In the genomic region with DNA sequence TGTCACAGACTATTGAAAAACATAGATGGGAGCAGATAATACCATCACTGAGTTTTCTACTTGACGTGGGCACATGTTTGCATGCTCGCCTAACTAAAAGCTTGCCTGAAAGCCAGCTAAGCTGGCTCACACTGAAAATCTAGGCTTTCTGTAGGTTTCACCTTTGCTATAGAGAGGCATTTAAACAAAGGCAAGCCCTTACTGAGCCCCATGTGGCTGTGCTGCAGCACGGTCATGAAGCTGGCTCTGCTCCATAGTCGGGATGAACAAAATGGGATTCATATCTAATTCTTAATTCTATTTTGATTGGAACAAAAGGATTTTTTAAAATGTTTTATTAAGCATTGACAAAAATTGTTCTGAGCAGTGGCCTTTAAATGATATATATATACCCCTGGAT, we compare ENCODE assay signal across 26 mouse cellular contexts.
DNase-seq lines count a peak whose midpoint lies in the region; ATAC-seq and TF ChIP-seq lines count a peak whose summit lies in the region.
"Had no signal": no experiment of that assay in that cellular context is flagged by ENCODE, and none has a peak within 500 bp of the region (broad histone marks: within the 10 kb centered on the region; RNA-seq: fewer than 3 reads in every experiment).

No protein-coding gene starts in this region.

- H3K79me2 ChIP-seq in heart, adult 2 months (replicated peaks; ENCODE audit: control insufficient read depth, insufficient read depth, low read length), result no peaks in the 10 kb centered on the region

- no peak overlapping the region for H3K4me2 ChIP-seq in forebrain, postnatal 0 days (ENCODE audit: low read depth)
- H3K4me2 ChIP-seq in forebrain, embryonic 16.5 days (ENCODE audit: low read length), result no peak overlapping the region
- H3K4me2 ChIP-seq in midbrain, embryonic 16.5 days (ENCODE audit: low read length), result no peak overlapping the region
- H3K4me2 ChIP-seq: embryonic facial prominence, embryonic 13.5 days; heart, embryonic 11.5 days; hindbrain, embryonic 13.5 days; intestine, embryonic 15.5 days had no signal

- no peaks in the 10 kb centered on the region for H3K36me3 ChIP-seq in forebrain, postnatal 0 days (ENCODE audit: insufficient read depth)
- no peaks in the 10 kb centered on the region for H3K36me3 ChIP-seq in forebrain, embryonic 16.5 days (ENCODE audit: control insufficient read depth, insufficient read depth)
- peaks cover 5% of the 10 kb centered on the region for H3K36me3 ChIP-seq in heart, adult 2 months (ENCODE audit: control insufficient read depth, insufficient read depth, low read length)
- 0 out of 2 replicates have a peak, but pooled peaks cover 2% of the 10 kb centered on the region for H3K36me3 ChIP-seq in midbrain, embryonic 16.5 days (ENCODE audit: control insufficient read depth, insufficient read depth, low read length)
- no peaks in the 10 kb centered on the region for H3K36me3 ChIP-seq in midbrain, embryonic 10.5 days
- H3K36me3 ChIP-seq: embryonic facial prominence, embryonic 10.5 days; embryonic facial prominence, embryonic 13.5 days; hindbrain, embryonic 10.5 days; intestine, embryonic 15.5 days had no signal

- TF ChIP-seq CTCF in forebrain, postnatal 0 days (IDR thresholded peaks at IDR 0.05; ENCODE audit: low read depth), result no peak
- no peak for TF ChIP-seq CTCF in heart, adult 2 months (IDR thresholded peaks at IDR 0.05)
- TF ChIP-seq CTCF in cerebellum, adult 2 months (IDR thresholded peaks at IDR 0.05; ENCODE audit: borderline replicate concordance, insufficient read depth, low read depth, low read length), result no peak

- DNase-seq in forebrain, postnatal 0 days, result no peak
- DNase-seq in heart, adult 2 months, result no peak
- no peak for DNase-seq in heart, postnatal 4 days
- DNase-seq in midbrain, embryonic 10.5 days (ENCODE audit: low spot score), result no peak
- DNase-seq in cerebellum, adult 2 months, result no peak
- DNase-seq: adrenal gland, adult 8-10 months; adrenal gland, postnatal 36 days; cerebellum, adult 11 months; cerebellum, adult 8-10 months; cerebellum, postnatal 10 days; cerebellum, postnatal 36 days; embryo, embryonic 11 days; gastrocnemius, postnatal 10 days; kidney, adult 11 months; kidney, adult 9 months had no signal

- H3K27ac ChIP-seq in forebrain, postnatal 0 days (ENCODE audit: low read depth, low read length), result 0 out of 2 replicates have a peak overlapping the region, but pooled peaks have one; percentile 35
- H3K27ac ChIP-seq in forebrain, embryonic 16.5 days (ENCODE audit: low read length), result no peak overlapping the region
- peak overlapping the region; percentile 18 for H3K27ac ChIP-seq in heart, adult 2 months
- peak overlapping the region; percentile 54; the same call in 1 of the 2 replicates for H3K27ac ChIP-seq in midbrain, embryonic 16.5 days (ENCODE audit: low read length)
- H3K27ac ChIP-seq in midbrain, embryonic 10.5 days (replicated peaks), result no peak overlapping the region
- no peak overlapping the region for H3K27ac ChIP-seq in cerebellum, adult 2 months (ENCODE audit: insufficient read depth, low read length)
- H3K27ac ChIP-seq: embryonic facial prominence, embryonic 10.5 days; embryonic facial prominence, embryonic 13.5 days; hindbrain, embryonic 10.5 days; hindbrain, embryonic 13.5 days; intestine, embryonic 15.5 days had no signal

- no peaks in the 10 kb centered on the region for H3K27me3 ChIP-seq in forebrain, postnatal 0 days (ENCODE audit: insufficient read depth, low read length)
- H3K27me3 ChIP-seq in forebrain, embryonic 16.5 days (replicated peaks; ENCODE audit: control insufficient read depth, insufficient read depth, low read length), result no peaks in the 10 kb centered on the region
- no peaks in the 10 kb centered on the region for H3K27me3 ChIP-seq in heart, adult 2 months (ENCODE audit: control insufficient read depth, insufficient read depth, low read length)
- H3K27me3 ChIP-seq in midbrain, embryonic 16.5 days (ENCODE audit: control insufficient read depth, insufficient read depth, low read depth, low read length), result no peaks in the 10 kb centered on the region
- no peaks in the 10 kb centered on the region for H3K27me3 ChIP-seq in midbrain, embryonic 10.5 days (ENCODE audit: low read depth, poor library complexity, severe bottlenecking)
- H3K27me3 ChIP-seq in cerebellum, adult 2 months (ENCODE audit: control insufficient read depth, insufficient read depth, low read length), result no peaks in the 10 kb centered on the region
- H3K27me3 ChIP-seq: embryonic facial prominence, embryonic 13.5 days; hindbrain, embryonic 13.5 days; intestine, embryonic 15.5 days had no signal

- no peak for TF ChIP-seq POLR2A in heart, adult 2 months (IDR thresholded peaks at IDR 0.05; ENCODE audit: insufficient read depth, low read depth, low read length)
- TF ChIP-seq POLR2A in cerebellum, adult 2 months (IDR thresholded peaks at IDR 0.05; ENCODE audit: borderline replicate concordance, insufficient read depth, low read length), result no peak

- H3K4me3 ChIP-seq in forebrain, postnatal 0 days (ENCODE audit: low read depth, low read length), result no peak overlapping the region
- no peak overlapping the region for H3K4me3 ChIP-seq in forebrain, embryonic 16.5 days (replicated peaks; ENCODE audit: low read length)
- no peak overlapping the region; the same call in 1 of the 2 replicates for H3K4me3 ChIP-seq in heart, adult 2 months
- H3K4me3 ChIP-seq in midbrain, embryonic 16.5 days (ENCODE audit: low read depth, low read length), result no peak overlapping the region
- H3K4me3 ChIP-seq in midbrain, embryonic 10.5 days, result no peak overlapping the region
- no peak overlapping the region for H3K4me3 ChIP-seq in cerebellum, adult 2 months (replicated peaks; ENCODE audit: insufficient read depth, low read depth, low read length)
- H3K4me3 ChIP-seq: embryonic facial prominence, embryonic 10.5 days; embryonic facial prominence, embryonic 13.5 days; erythroblast, embryonic 14.5 days; hindbrain, embryonic 10.5 days; hindbrain, embryonic 13.5 days; intestine, embryonic 15.5 days had no signal

- intact Hi-C loops in heart, adult 2 months (cut with DNase I), result no loop called here

- no peak overlapping the region for H3K9ac ChIP-seq in forebrain, postnatal 0 days
- H3K9ac ChIP-seq in forebrain, embryonic 16.5 days (replicated peaks; ENCODE audit: low read depth, low read length), result no peak overlapping the region
- no peak overlapping the region for H3K9ac ChIP-seq in heart, adult 2 months (ENCODE audit: low read depth, low read length)
- no peak overlapping the region for H3K9ac ChIP-seq in midbrain, embryonic 16.5 days (ENCODE audit: low read depth, low read length)
- H3K9ac ChIP-seq: embryonic facial prominence, embryonic 13.5 days; hindbrain, embryonic 13.5 days; intestine, embryonic 15.5 days had no signal

- peaks cover 7% of the 10 kb centered on the region; the same call in 1 of the 2 replicates for H3K4me1 ChIP-seq in forebrain, postnatal 0 days (ENCODE audit: insufficient read depth)
- H3K4me1 ChIP-seq in forebrain, embryonic 16.5 days (replicated peaks; ENCODE audit: control insufficient read depth, insufficient read depth, low read length), result peaks cover 6% of the 10 kb centered on the region; the same call in 1 of the 2 replicates
- peaks cover 4% of the 10 kb centered on the region for H3K4me1 ChIP-seq in heart, adult 2 months (ENCODE audit: control insufficient read depth, insufficient read depth, low read length)
- peaks cover 6% of the 10 kb centered on the region for H3K4me1 ChIP-seq in midbrain, embryonic 16.5 days (ENCODE audit: control insufficient read depth, insufficient read depth, low read length)
- H3K4me1 ChIP-seq in midbrain, embryonic 10.5 days, result no peaks in the 10 kb centered on the region
- H3K4me1 ChIP-seq in cerebellum, adult 2 months (ENCODE audit: control insufficient read depth, insufficient read depth, low read length), result no peaks in the 10 kb centered on the region
- H3K4me1 ChIP-seq: embryonic facial prominence, embryonic 10.5 days; embryonic facial prominence, embryonic 13.5 days; hindbrain, embryonic 10.5 days; hindbrain, embryonic 13.5 days; intestine, embryonic 15.5 days had no signal

- ATAC-seq in forebrain, postnatal 0 days, result no peak
- no peak for ATAC-seq in forebrain, embryonic 16.5 days
- peak; percentile 62; the same call in 1 of the 2 replicates for ATAC-seq in midbrain, embryonic 16.5 days
- ATAC-seq: activated CD4-positive, CD25-positive, alpha-beta regulatory T cell, adult 4 months; hindbrain, embryonic 16.5 days; intestine, embryonic 15.5 days had no signal

- WGBS in forebrain, postnatal 0 days, result 43% methylated on average over 4 of the region's 4 CpGs
- WGBS in forebrain, embryonic 16.5 days, result 51% methylated on average over 4 of the region's 4 CpGs
- WGBS in heart, adult 2 months, result 84% methylated on average over 4 of the region's 4 CpGs
- 47% methylated on average over 4 of the region's 4 CpGs for WGBS in midbrain, embryonic 16.5 days
- 85% methylated on average over 4 of the region's 4 CpGs for WGBS in midbrain, embryonic 10.5 days
- 66% methylated on average over 4 of the region's 4 CpGs for WGBS in cerebellum, adult 2 months

- H3K9me3 ChIP-seq in forebrain, postnatal 0 days (ENCODE audit: low read length), result no peaks in the 10 kb centered on the region
- H3K9me3 ChIP-seq in forebrain, embryonic 16.5 days (ENCODE audit: control insufficient read depth, low read length), result no peaks in the 10 kb centered on the region
- H3K9me3 ChIP-seq in midbrain, embryonic 16.5 days (replicated peaks; ENCODE audit: control insufficient read depth, low read length, poor library complexity, severe bottlenecking), result no peaks in the 10 kb centered on the region
- no peaks in the 10 kb centered on the region for H3K9me3 ChIP-seq in midbrain, embryonic 10.5 days (replicated peaks)
- H3K9me3 ChIP-seq: embryonic facial prominence, embryonic 10.5 days; embryonic facial prominence, embryonic 13.5 days; hindbrain, embryonic 10.5 days; hindbrain, embryonic 13.5 days; intestine, embryonic 15.5 days had no signal

- no peak for TF ChIP-seq EP300 in heart, adult 2 months (IDR thresholded peaks at IDR 0.05; ENCODE audit: insufficient read depth, low read depth, low read length)

Comparison
In these comparisons a context has a peak if more than half of its experiments do, and no peak if none do; other contexts are left out.
1. H3K27ac ChIP-seq: peak in forebrain, postnatal 0 days (single experiment), heart, adult 2 months (single experiment) and midbrain, embryonic 16.5 days (single experiment); none in forebrain, embryonic 16.5 days (single experiment), midbrain, embryonic 10.5 days (single experiment) and cerebellum, adult 2 months (single experiment).